Mouse (Mus musculus): ENCODE measurements around the gene Slc25a11. TPM values are rescaled to one million over a fixed set of nuclear protein-coding genes. Genes with fewer than 3 reads are reported as not detected.

Slc25a11 gene
- polyA plus RNA-seq, 1 experiment from 2014 or later: 207 TPM

GRCm38 (mm10) chr11:70678092-70678491, 30.8 kb upstream of the Slc25a11 start:
- Histone ChIP-seq H3K27ac (no peak overlapping the region), H3K9me3 (no peaks in the 10 kb centered on the region), H3K36me3 (peaks cover 71% of the 10 kb centered on the region), H3K4me3 (no peak overlapping the region), H3K4me1 (peaks cover 27% of the 10 kb centered on the region), H3K27me3 (ENCODE audit: insufficient read depth, poor library complexity, severe bottlenecking) (0 out of 2 replicates have a peak, but pooled peaks cover 3% of the 10 kb centered on the region)
- no peak for DNase-seq (ENCODE audit: low spot score)
- 83% methylated on average over 9 of the region's 9 CpGs for WGBS

- no peak for DNase-seq (ENCODE audit: low spot score)
- H3K27me3 ChIP-seq (ENCODE audit: insufficient read depth, poor library complexity, severe bottlenecking): no peaks in the 10 kb centered on the region
- H3K9me3 ChIP-seq: no peaks in the 10 kb centered on the region
- peaks cover 33% of the 10 kb centered on the region for H3K4me1 ChIP-seq
- no peak overlapping the region for H3K4me3 ChIP-seq
- WGBS: 60% methylated on average over 11 of the region's 11 CpGs
- H3K27ac ChIP-seq: no peak overlapping the region
- H3K36me3 ChIP-seq: peaks cover 54% of the 10 kb centered on the region
These were observed 27.2 kb upstream of the Slc25a11 start for GRCm38 (mm10) chr11:70674501-70674900.

GRCm38 (mm10) chr11:70674014-70674413, 26.7 kb upstream of the Slc25a11 start:
- Histone ChIP-seq H3K27ac (no peak overlapping the region), H3K4me3 (no peak overlapping the region), H3K36me3 (peaks cover 50% of the 10 kb centered on the region), H3K27me3 (ENCODE audit: insufficient read depth, poor library complexity, severe bottlenecking) (no peaks in the 10 kb centered on the region), H3K4me1 (peaks cover 33% of the 10 kb centered on the region), H3K9me3 (no peaks in the 10 kb centered on the region)
- no peak for DNase-seq (ENCODE audit: low spot score)
- WGBS: 84% methylated on average over 6 of the region's 6 CpGs

GRCm38 (mm10) chr11:70671333-70672047, 24.2 kb upstream of the Slc25a11 start:
- H3K27me3 ChIP-seq (ENCODE audit: insufficient read depth, poor library complexity, severe bottlenecking): no peaks in the 10 kb centered on the region
- no peaks in the 10 kb centered on the region for H3K9me3 ChIP-seq
- H3K4me1 ChIP-seq: peaks cover 41% of the 10 kb centered on the region
- peak overlapping the region; percentile 96; the same call in 1 of the 2 replicates for H3K27ac ChIP-seq
- peaks cover 47% of the 10 kb centered on the region for H3K36me3 ChIP-seq
- 81% methylated on average over 16 of the region's 16 CpGs for WGBS
- H3K4me3 ChIP-seq: 0 out of 2 replicates have a peak overlapping the region, but pooled peaks have one; percentile 77
- DNase-seq (ENCODE audit: low spot score): no peak

- WGBS: 51% methylated on average over 14 of the region's 14 CpGs
- H3K36me3 ChIP-seq: peaks cover 44% of the 10 kb centered on the region
- peaks cover 41% of the 10 kb centered on the region for H3K4me1 ChIP-seq
- H3K27me3 ChIP-seq (ENCODE audit: insufficient read depth, poor library complexity, severe bottlenecking): no peaks in the 10 kb centered on the region
- peak overlapping the region; percentile 96 for H3K27ac ChIP-seq
- no peak for DNase-seq (ENCODE audit: low spot score)
- peak overlapping the region; percentile 77 for H3K4me3 ChIP-seq
- H3K9me3 ChIP-seq: no peaks in the 10 kb centered on the region
These were observed 23.2 kb upstream of the Slc25a11 start for GRCm38 (mm10) chr11:70670483-70670882.

GRCm38 (mm10) chr11:70669582-70670345, 22.5 kb upstream of the Slc25a11 start:
- DNase-seq (ENCODE audit: low spot score): peak; percentile 94
- under 1% methylated on average over 31 of the region's 31 CpGs for WGBS
- Histone ChIP-seq H3K4me1 (peaks cover 41% of the 10 kb centered on the region), H3K27ac (peak overlapping the region; percentile 96), H3K27me3 (ENCODE audit: insufficient read depth, poor library complexity, severe bottlenecking) (no peaks in the 10 kb centered on the region), H3K4me3 (peak overlapping the region; percentile 77), H3K9me3 (no peaks in the 10 kb centered on the region), H3K36me3 (peaks cover 45% of the 10 kb centered on the region)

- peak within 1 kb of the TSS; percentile 77 for H3K4me3 ChIP-seq
- peaks cover 46% of the 10 kb centered on the region for H3K36me3 ChIP-seq
- H3K4me1 ChIP-seq: peaks cover 42% of the 10 kb centered on the region
- no peaks in the 10 kb centered on the region for H3K9me3 ChIP-seq
- DNase-seq (ENCODE audit: low spot score): peak; percentile 100
- WGBS: under 1% methylated on average over 44 of the region's 44 CpGs
- H3K27me3 ChIP-seq (ENCODE audit: insufficient read depth, poor library complexity, severe bottlenecking): no peaks in the 10 kb centered on the region
- peak within 1 kb of the TSS; percentile 96 for H3K27ac ChIP-seq
These were observed 21.7 kb upstream of the Slc25a11 start, which contains the start of gene Spag7 for GRCm38 (mm10) chr11:70668771-70669505. Gene Spag7, minus strand, starts transcription at chr11:70669416.

GRCm38 (mm10) chr11:70668335-70668770, 21.1 kb upstream of the Slc25a11 start:
- Histone ChIP-seq H3K4me1 (peaks cover 44% of the 10 kb centered on the region), H3K4me3 (peak overlapping the region; percentile 77), H3K9me3 (no peaks in the 10 kb centered on the region), H3K27ac (peak overlapping the region; percentile 96), H3K27me3 (ENCODE audit: insufficient read depth, poor library complexity, severe bottlenecking) (no peaks in the 10 kb centered on the region), H3K36me3 (peaks cover 47% of the 10 kb centered on the region)
- DNase-seq (ENCODE audit: low spot score): no peak
- 1% methylated on average over 15 of the region's 15 CpGs for WGBS

GRCm38 (mm10) chr11:70667271-70668150, 20.2 kb upstream of the Slc25a11 start:
- H3K4me1 ChIP-seq: peaks cover 44% of the 10 kb centered on the region
- peak overlapping the region; percentile 77 for H3K4me3 ChIP-seq
- H3K27ac ChIP-seq: peak overlapping the region; percentile 96
- no peaks in the 10 kb centered on the region for H3K9me3 ChIP-seq
- DNase-seq (ENCODE audit: low spot score): no peak
- peaks cover 53% of the 10 kb centered on the region for H3K36me3 ChIP-seq
- no peaks in the 10 kb centered on the region for H3K27me3 ChIP-seq (ENCODE audit: insufficient read depth, poor library complexity, severe bottlenecking)
- WGBS: 77% methylated on average over 14 of the region's 14 CpGs

GRCm38 (mm10) chr11:70666687-70667086, 19.4 kb upstream of the Slc25a11 start:
- Histone ChIP-seq H3K9me3 (no peaks in the 10 kb centered on the region), H3K27ac (no peak overlapping the region), H3K4me1 (peaks cover 36% of the 10 kb centered on the region), H3K36me3 (peaks cover 56% of the 10 kb centered on the region), H3K27me3 (ENCODE audit: insufficient read depth, poor library complexity, severe bottlenecking) (no peaks in the 10 kb centered on the region), H3K4me3 (no peak overlapping the region)
- DNase-seq (ENCODE audit: low spot score): no peak
- 92% methylated on average over 8 of the region's 8 CpGs for WGBS

- no peak for DNase-seq (ENCODE audit: low spot score)
- WGBS: 90% methylated on average over 9 of the region's 9 CpGs
- Histone ChIP-seq H3K4me1 (peaks cover 27% of the 10 kb centered on the region), H3K27me3 (ENCODE audit: insufficient read depth, poor library complexity, severe bottlenecking) (no peaks in the 10 kb centered on the region), H3K9me3 (no peaks in the 10 kb centered on the region), H3K36me3 (peaks cover 73% of the 10 kb centered on the region), H3K4me3 (no peak overlapping the region), H3K27ac (no peak overlapping the region)
These were observed 17.5 kb upstream of the Slc25a11 start for GRCm38 (mm10) chr11:70664741-70665140.

GRCm38 (mm10) chr11:70663957-70664356, 16.7 kb upstream of the Slc25a11 start:
- no peak for DNase-seq (ENCODE audit: low spot score)
- H3K4me1 ChIP-seq: peaks cover 32% of the 10 kb centered on the region
- H3K9me3 ChIP-seq: no peaks in the 10 kb centered on the region
- H3K36me3 ChIP-seq: peaks cover 80% of the 10 kb centered on the region
- WGBS: 88% methylated on average over 6 of the region's 6 CpGs
- no peaks in the 10 kb centered on the region for H3K27me3 ChIP-seq (ENCODE audit: insufficient read depth, poor library complexity, severe bottlenecking)
- no peak overlapping the region for H3K4me3 ChIP-seq
- H3K27ac ChIP-seq: no peak overlapping the region

All from heart, embryonic 10.5 days (tissue).